Mouse (Mus musculus) CH12.LX (cell line): ENCODE results near the gene Cacna1s. TPM values are rescaled to one million over a fixed set of nuclear protein-coding genes. Genes with fewer than 3 reads are reported as not detected.

ENCODE experiments used
- DNase-seq: peaks from one replicate; pipeline ENCODE4 v3.0.0-alpha.2; 2013; ENCODE audit errors: extremely low read depth
- H3K27ac ChIP-seq: 2 replicates; pipeline ENCODE4 v1.5.1; 2012; ENCODE audit warnings: low read depth, mild to moderate bottlenecking, control low read depth, moderate library complexity; ENCODE audit not compliant: insufficient read depth
- H3K27me3 ChIP-seq: replicated peaks from 2 replicates; pipeline ENCODE3; 2012; ENCODE audit warnings: inconsistent platforms
- H3K36me3 ChIP-seq, 2 experiments: replicated peaks in 1 of 2; 2 replicates each; pipeline versions ENCODE3 to v1.6.1; 2012; ENCODE audit warnings: inconsistent platforms in 1 of 2, low read length in 1 of 2, mild to moderate bottlenecking in 1 of 2, mixed read lengths in 1 of 2, moderate library complexity in 1 of 2; ENCODE audit not compliant: control insufficient read depth in 1 of 2, insufficient read depth in 1 of 2
- H3K4me1 ChIP-seq, 2 experiments: 2 replicates each; pipeline ENCODE4 v1.6.1; 2012; ENCODE audit warnings: inconsistent platforms in 1 of 2, moderate library complexity in 1 of 2; ENCODE audit not compliant: insufficient read depth in 2 of 2, control insufficient read depth in 1 of 2
- H3K4me2 ChIP-seq: 2 replicates; pipeline ENCODE4 v1.6.1; 2012; ENCODE audit warnings: low read depth, mild to moderate bottlenecking, control low read depth; ENCODE audit not compliant: poor library complexity, insufficient read depth, severe bottlenecking
- H3K4me3 ChIP-seq, 3 experiments: fragments of 150-350 bp in 1 of 3; sonication (generic) in 1 of 3; replicated peaks in 1 of 3; 2 replicates each; pipeline versions ENCODE3 to v1.5.1; 2011 to 2012; ENCODE audit warnings: low read depth in 2 of 3, low read length in 2 of 3, mild to moderate bottlenecking in 2 of 3, moderate library complexity in 2 of 3, control low read depth in 1 of 3, improper control_type of control experiment in 1 of 3, inconsistent platforms in 1 of 3, mixed read lengths in 1 of 3; ENCODE audit not compliant: poor library complexity in 1 of 3
- H3K79me2 ChIP-seq: replicated peaks from 2 replicates; pipeline ENCODE4 v1.6.1; 2012; ENCODE audit warnings: mild to moderate bottlenecking, moderate library complexity; ENCODE audit not compliant: control insufficient read depth, poor library complexity, insufficient read depth, severe bottlenecking; ENCODE audit errors: extremely low read depth
- H3K9ac ChIP-seq: 2 replicates; pipeline ENCODE4 v1.6.1; 2012; ENCODE audit warnings: low read depth, mild to moderate bottlenecking, control low read depth, moderate library complexity; ENCODE audit not compliant: insufficient read depth
- H3K9me3 ChIP-seq: replicated peaks from 2 replicates; pipeline ENCODE3; 2012; ENCODE audit warnings: low read length, inconsistent platforms, mixed read lengths
- BHLHE40 ChIP-seq: IDR thresholded peaks from 2 replicates; pipeline ENCODE4 v1.6.1; 2011; ENCODE audit warnings: mild to moderate bottlenecking, low read depth, low read length, improper control_type of control experiment
- CHD1 ChIP-seq: IDR thresholded peaks from 2 replicates; pipeline ENCODE4 v1.6.1; 2012; ENCODE audit warnings: low read depth, low read length, improper control_type of control experiment, inconsistent platforms
- CHD2 ChIP-seq: IDR thresholded peaks from 2 replicates; pipeline ENCODE4 v1.6.1; 2011; ENCODE audit warnings: low read length, improper control_type of control experiment
- CTCF ChIP-seq, 2 experiments: IDR thresholded peaks in 1 of 2; conservative IDR thresholded peaks in 1 of 2; 2 replicates each; pipeline ENCODE4 v1.5.1; 2011 to 2012; ENCODE audit warnings: low read depth in 2 of 2, low read length in 2 of 2, improper control_type of control experiment in 1 of 2, inconsistent platforms in 1 of 2, mild to moderate bottlenecking in 1 of 2, moderate library complexity in 1 of 2
- E2F4 ChIP-seq: IDR thresholded peaks from 2 replicates; pipeline ENCODE4 v1.6.1; 2011; ENCODE audit warnings: low read depth, low read length, improper control_type of control experiment; ENCODE audit not compliant: insufficient replicate concordance
- ETS1 ChIP-seq: conservative IDR thresholded peaks from 2 replicates; pipeline ENCODE4 v1.6.1; 2012; ENCODE audit warnings: low read depth, mild to moderate bottlenecking, inconsistent platforms, low read length, improper control_type of control experiment, moderate library complexity
- GABPA ChIP-seq: IDR thresholded peaks from 2 replicates; pipeline ENCODE4 v1.6.1; 2012; ENCODE audit warnings: low read depth, low read length, improper control_type of control experiment, inconsistent platforms; ENCODE audit not compliant: insufficient replicate concordance
- HCFC1 ChIP-seq: IDR thresholded peaks from 2 replicates; pipeline ENCODE4 v1.6.1; 2012; ENCODE audit warnings: low read depth, mild to moderate bottlenecking, inconsistent platforms, low read length, improper control_type of control experiment
- IRF4 ChIP-seq: IDR thresholded peaks from 2 replicates; pipeline ENCODE4 v1.6.1; 2014; ENCODE audit warnings: low read depth, mild to moderate bottlenecking, inconsistent platforms, low read length, improper control_type of control experiment
- KAT2A ChIP-seq: IDR thresholded peaks from 2 replicates; pipeline ENCODE4 v1.6.1; 2012; ENCODE audit warnings: low read length, improper control_type of control experiment, inconsistent platforms; ENCODE audit not compliant: insufficient replicate concordance
- MAX ChIP-seq: IDR thresholded peaks from 2 replicates; pipeline ENCODE4 v1.6.1; 2011; ENCODE audit warnings: low read length, improper control_type of control experiment
- MAZ ChIP-seq: IDR thresholded peaks from 2 replicates; pipeline ENCODE4 v1.6.1; 2012; ENCODE audit warnings: low read depth, mild to moderate bottlenecking, inconsistent platforms, low read length, improper control_type of control experiment, moderate library complexity
- MEF2A ChIP-seq: IDR thresholded peaks from 2 replicates; pipeline ENCODE4 v1.6.1; 2014; ENCODE audit warnings: low read depth, mild to moderate bottlenecking, inconsistent platforms, low read length, improper control_type of control experiment, borderline replicate concordance
- MYC ChIP-seq: IDR thresholded peaks from 2 replicates; pipeline ENCODE4 v1.6.1; 2011; ENCODE audit warnings: low read depth, mild to moderate bottlenecking, improper control_type of control experiment, low read length
- NRF1 ChIP-seq: IDR thresholded peaks from 2 replicates; pipeline ENCODE4 v1.6.1; 2014; ENCODE audit warnings: low read depth, mild to moderate bottlenecking, inconsistent platforms, low read length, improper control_type of control experiment, moderate library complexity
- RAD21 ChIP-seq: IDR thresholded peaks from 2 replicates; pipeline ENCODE4 v1.6.1; 2011; ENCODE audit warnings: low read depth, mild to moderate bottlenecking, low read length, improper control_type of control experiment, moderate library complexity
- RCOR1 ChIP-seq: conservative IDR thresholded peaks from 2 replicates; pipeline ENCODE4 v1.6.1; 2012; ENCODE audit warnings: low read depth, mild to moderate bottlenecking, inconsistent platforms, low read length, improper control_type of control experiment
- SIN3A ChIP-seq: IDR thresholded peaks from 2 replicates; pipeline ENCODE4 v1.6.1; 2012; ENCODE audit warnings: low read length, improper control_type of control experiment, inconsistent platforms
- SMC3 ChIP-seq: IDR thresholded peaks from 2 replicates; pipeline ENCODE4 v1.6.1; 2011; ENCODE audit warnings: low read depth, low read length, improper control_type of control experiment
- TBP ChIP-seq: conservative IDR thresholded peaks from 2 replicates; pipeline ENCODE4 v1.6.1; 2011; ENCODE audit warnings: low read depth, low read length, improper control_type of control experiment
- TCF12 ChIP-seq: IDR thresholded peaks from 2 replicates; pipeline ENCODE4 v1.6.1; 2014; ENCODE audit warnings: low read depth, mild to moderate bottlenecking, inconsistent platforms, low read length, improper control_type of control experiment
- UBTF ChIP-seq: IDR thresholded peaks from 2 replicates; pipeline ENCODE4 v1.6.1; 2012; ENCODE audit warnings: low read depth, mild to moderate bottlenecking, inconsistent platforms, low read length, improper control_type of control experiment, moderate library complexity
- USF1 ChIP-seq: IDR thresholded peaks from 2 replicates; pipeline ENCODE4 v1.6.1; 2014; ENCODE audit warnings: low read depth, mild to moderate bottlenecking, inconsistent platforms, low read length, improper control_type of control experiment
- ZMIZ1 ChIP-seq: IDR thresholded peaks from 2 replicates; pipeline ENCODE4 v1.6.1; 2012; ENCODE audit warnings: low read depth, mild to moderate bottlenecking, inconsistent platforms, low read length, improper control_type of control experiment
- dilution Hi-C: fragments of 300-500 bp; cut with MboI; formaldehyde crosslinking; loops from 2 replicates; pipeline ENCODE4 v1.14.3; 2020; ENCODE audit warnings: low sequenced_read_pairs; ENCODE audit not compliant: extremely low pct_unique_long_range_greater_than_20kb, extremely low pct_ligation_motif_present
- in situ Hi-C: fragments of 300-500 bp; cut with MboI; formaldehyde crosslinking; loops from 3 replicates; pipeline ENCODE4 v1.14.3; 2019; ENCODE audit warnings: low sequenced_read_pairs, low pct_ligation_motif_present, low pct_unique_long_range_greater_than_20kb, mixed read lengths
- polyA plus RNA-seq: library from polyadenylated mRNA; unstranded; fragments of >175 nt; gene quantifications from 2 replicates; pipeline ENCODE4 v1.2.1, GENCODE M21; 2012; ENCODE audit warnings: low read depth; ENCODE audit not compliant: insufficient read length
- total RNA-seq, 2 experiments: library from RNA; depleted of rRNA; stranded (reverse); fragments of 300-350 nt in 1 of 2; fragments of >200 nt in 1 of 2; gene quantifications; 2 replicates each; pipeline ENCODE4 v1.2.3; 2012 to 2014

Cacna1s gene
- total and polyA plus RNA-seq, 3 experiments: 33.9 to 90.0 (median 61.7) TPM

GRCm38 (mm10) chr1:136040452-136040851 lies 12.1 kb upstream of the Cacna1s start:
- Histone ChIP-seq H3K9me3 (no peaks in the 10 kb centered on the region), H3K4me1 (no peaks in the 10 kb centered on the region), H3K4me2 (no peak overlapping the region), H3K27ac (no peak overlapping the region), H3K9ac (no peak overlapping the region), H3K4me3 (no peak overlapping the region), H3K27me3 (peaks cover 31% of the 10 kb centered on the region), H3K36me3 (peaks cover 0 to 3% of the 10 kb centered on the region in 2 experiments), H3K79me2 (no peaks in the 10 kb centered on the region)
- in situ Hi-C loops: loop anchor here (10.0 kb wide), 2 partner anchors 76 to 174 kb away; partner anchors contain the start of gene Mroh3
- no peak for DNase-seq
- TF ChIP-seq KAT2A (no peak), MAZ (no peak), E2F4 (no peak), ZMIZ1 (no peak), IRF4 (no peak), CTCF (conservative IDR thresholded peaks at IDR 0.05 in 1 of 2, IDR thresholded peaks at IDR 0.05 in 1 of 2; ENCODE audit: low read depth in 2 of 2, low read length in 2 of 2) (no peak), HCFC1 (no peak), NRF1 (no peak), MAX (no peak), RAD21 (no peak), CHD2 (no peak), CHD1 (no peak), UBTF (no peak)
- dilution Hi-C loops: no loop called here

GRCm38 (mm10) chr1:136040874-136041273 lies 11.7 kb upstream of the Cacna1s start:
- no peak for TF ChIP-seq SIN3A
- TF ChIP-seq MAZ: no peak
- no peak for TF ChIP-seq SMC3
- no peak for TF ChIP-seq MEF2A
- TF ChIP-seq TCF12: no peak
- TF ChIP-seq GABPA: no peak
- TF ChIP-seq IRF4: no peak
- TF ChIP-seq CHD1: no peak
- no peak for TF ChIP-seq MAX
- TF ChIP-seq UBTF: no peak
- TF ChIP-seq ZMIZ1: no peak
- no peak for TF ChIP-seq TBP
- TF ChIP-seq ETS1: no peak
- TF ChIP-seq BHLHE40: no peak
- TF ChIP-seq USF1: no peak
- no peak for TF ChIP-seq RCOR1
- no peak for TF ChIP-seq MYC
- no peak overlapping the region for H3K4me3 ChIP-seq
- H3K4me1 ChIP-seq: no peaks in the 10 kb centered on the region
- dilution Hi-C loops (no loop called here), in situ Hi-C loops (loop anchor here (10.0 kb wide), 2 partner anchors 76 to 174 kb away; partner anchors contain the start of gene Mroh3)
- H3K27me3 ChIP-seq: peaks cover 31% of the 10 kb centered on the region
- no peak overlapping the region for H3K9ac ChIP-seq
- no peak overlapping the region for H3K27ac ChIP-seq
- H3K79me2 ChIP-seq: no peaks in the 10 kb centered on the region
- H3K36me3 ChIP-seq: no peaks in the 10 kb centered on the region
- no peaks in the 10 kb centered on the region for H3K9me3 ChIP-seq
- no peak overlapping the region for H3K4me2 ChIP-seq
- no peak for DNase-seq
